Mouse (Mus musculus) spleen, adult 18-20 months (tissue): ENCODE measurements around the gene Stap2.

ENCODE experiments used
- DNase-seq, 2 experiments: peaks; one replicate each; pipeline ENCODE4 v3.0.0; 2022; ENCODE audit warnings: mixed read lengths in 2 of 2

The Stap2 gene

DNA sequence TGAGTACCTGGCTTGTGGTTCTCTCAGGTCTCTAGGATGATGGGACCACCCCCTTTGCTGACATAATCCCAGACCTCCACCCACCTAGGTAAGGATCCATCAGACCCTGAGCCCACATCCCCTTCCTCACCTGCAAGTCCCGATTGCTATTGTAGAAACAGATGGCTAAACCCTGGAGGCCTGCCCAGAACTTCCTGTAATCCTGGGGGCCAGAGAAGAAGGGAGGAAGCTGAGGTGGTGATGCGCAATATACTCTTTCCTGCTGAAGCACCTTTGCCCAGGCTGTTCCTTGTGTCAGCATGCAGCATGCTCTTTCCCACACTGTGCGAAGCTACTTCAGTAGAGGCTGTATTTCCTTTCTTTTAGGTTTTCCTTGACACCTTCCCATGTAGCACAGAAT is 2.4 kb downstream of the Stap2 start:
- DNase-seq, result no peak

- DNase-seq, result no peak
Measured at GRCm38 (mm10) chr17:55999794-56000499, 5.4 kb downstream of the Stap2 start.

DNA sequence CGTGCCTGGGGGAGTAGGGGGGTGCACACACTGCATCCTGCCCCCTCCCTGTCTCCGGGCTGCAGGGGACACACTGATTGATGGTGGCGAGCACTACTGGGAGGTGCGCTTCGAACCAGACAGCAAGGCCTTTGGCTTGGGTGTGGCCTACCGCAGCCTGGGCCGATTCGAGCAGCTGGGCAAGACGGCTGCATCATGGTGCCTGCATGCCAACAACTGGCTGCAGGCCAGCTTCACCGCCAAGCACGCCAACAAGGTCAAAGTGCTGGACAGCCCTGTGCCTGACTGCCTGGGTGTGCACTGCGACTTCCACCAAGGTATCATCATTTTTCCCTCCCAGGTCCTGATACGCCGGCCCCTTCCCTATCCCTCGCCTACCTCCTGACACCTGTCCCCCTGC is 9.4 kb downstream of the Stap2 start:
- no peak for DNase-seq

- no peak for DNase-seq
Measured at GRCm38 (mm10) chr17:55990278-55990898, 15.0 kb downstream of the Stap2 start.

GRCm38 (mm10) chr17:55986030-55986961 is 19.1 kb downstream of the Stap2 start, which contains the start of gene Fsd1:
Fsd1 (plus strand) TSS chr17:55986509.
- no peak for DNase-seq

- no peak for DNase-seq
Measured at GRCm38 (mm10) chr17:55977301-55977700, 28.1 kb downstream of the Stap2 start.

- DNase-seq, result peak; percentile 51 to 72
Measured at GRCm38 (mm10) chr17:55976255-55976862, 29.0 kb downstream of the Stap2 start.

GRCm38 (mm10) chr17:55971453-55971852 is 33.9 kb downstream of the Stap2 start:
- no peak for DNase-seq

DNA sequence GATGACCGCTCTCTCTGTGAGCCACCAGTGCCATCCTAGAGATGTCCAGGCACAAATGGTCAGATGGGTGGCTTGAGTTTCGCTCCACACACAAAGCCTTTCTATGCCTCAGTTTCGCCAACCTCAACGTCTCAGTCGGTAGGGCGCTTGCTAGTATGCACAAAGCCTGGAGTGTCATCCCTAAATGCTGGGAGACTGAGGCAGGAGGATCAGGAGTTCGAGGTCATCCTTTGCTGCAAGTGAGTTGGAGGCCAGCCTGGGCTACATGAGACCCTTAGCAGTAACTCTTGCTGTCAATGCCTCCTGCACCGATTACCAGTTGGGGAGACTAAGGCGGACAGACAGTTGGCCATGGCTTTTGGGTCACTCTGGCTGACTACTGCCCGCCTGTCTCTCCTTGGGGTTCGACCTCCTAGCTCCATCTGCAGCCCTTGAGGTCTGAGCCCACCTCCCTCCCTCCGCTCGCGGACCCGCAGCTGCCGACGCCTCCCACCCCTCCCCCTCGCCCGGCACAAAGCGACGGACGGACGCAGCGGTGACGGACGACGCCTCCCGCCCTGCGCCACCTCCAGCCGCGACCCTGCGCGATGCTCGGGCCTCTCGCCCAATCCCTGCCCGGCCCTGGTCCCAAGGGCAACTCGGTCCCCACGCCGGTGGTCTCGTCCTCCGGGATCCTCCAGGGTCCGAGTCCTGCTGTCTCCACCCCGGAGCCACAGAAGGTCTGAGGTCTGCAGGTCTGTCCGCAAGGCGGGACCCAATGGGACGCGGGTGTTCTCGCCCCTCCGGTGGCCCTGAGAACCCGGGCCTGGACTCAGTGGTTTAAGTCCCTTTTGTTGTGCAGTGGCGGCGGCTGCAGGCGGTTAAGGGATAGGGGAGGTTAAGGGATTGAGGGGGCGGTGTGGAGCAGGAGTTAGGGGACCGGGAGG is 35.2 kb downstream of the Stap2 start, which contains the start of gene Shd:
TSS of gene Shd (plus strand) at position 502 of the 926 bp plus-strand sequence.
- no peak for DNase-seq

- DNase-seq, result no peak
Measured at GRCm38 (mm10) chr17:55969560-55969959, 35.8 kb downstream of the Stap2 start.

GRCm38 (mm10) chr17:55968210-55968609 is 37.2 kb downstream of the Stap2 start:
- DNase-seq, result no peak

DNA sequence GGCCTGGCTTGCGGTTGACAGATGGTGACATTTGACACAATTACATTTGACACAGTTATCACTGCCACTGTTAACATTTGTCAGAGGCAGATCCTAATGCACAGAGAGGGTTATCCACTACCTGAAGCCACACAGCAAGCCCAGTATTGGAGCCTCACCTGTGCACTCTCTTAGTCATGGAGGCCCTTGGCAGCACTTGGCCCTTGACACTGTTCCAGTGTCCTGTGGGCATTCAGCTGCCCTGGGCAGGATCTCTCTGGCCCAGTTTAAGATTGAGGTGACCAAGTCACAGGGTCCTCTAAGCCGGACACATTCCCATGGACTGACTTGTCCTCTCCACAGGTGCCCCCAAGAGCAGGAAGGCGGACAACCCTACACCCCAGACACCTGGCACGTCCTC is 38.2 kb downstream of the Stap2 start:
- no peak for DNase-seq

GRCm38 (mm10) chr17:55964996-55965395 is 40.4 kb downstream of the Stap2 start:
- DNase-seq, result no peak

DNA sequence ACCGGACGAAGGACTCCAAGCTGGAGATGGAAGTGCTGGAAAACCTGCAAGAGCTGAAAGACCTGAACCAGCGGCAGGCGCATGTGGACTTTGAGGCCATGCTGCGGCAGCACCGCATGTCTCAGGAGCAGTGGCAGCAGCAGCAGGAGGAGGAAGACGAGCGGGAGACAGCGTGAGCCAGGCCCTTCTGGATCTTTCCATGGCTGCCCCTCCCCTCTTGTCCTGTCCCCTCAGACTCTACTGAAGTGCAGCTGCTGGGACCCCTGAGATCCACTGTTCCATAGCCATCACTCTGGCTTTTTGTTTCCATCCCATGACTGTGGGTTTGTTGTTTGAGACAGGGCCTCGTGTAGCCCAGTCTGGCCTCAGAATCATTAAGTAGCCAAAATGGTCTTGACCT is 40.9 kb downstream of the Stap2 start:
- DNase-seq, result no peak

GRCm38 (mm10) chr17:55963171-55963570 is 42.2 kb downstream of the Stap2 start:
- no peak for DNase-seq

GRCm38 (mm10) chr17:55961631-55962030 is 43.8 kb downstream of the Stap2 start:
- no peak for DNase-seq

DNA sequence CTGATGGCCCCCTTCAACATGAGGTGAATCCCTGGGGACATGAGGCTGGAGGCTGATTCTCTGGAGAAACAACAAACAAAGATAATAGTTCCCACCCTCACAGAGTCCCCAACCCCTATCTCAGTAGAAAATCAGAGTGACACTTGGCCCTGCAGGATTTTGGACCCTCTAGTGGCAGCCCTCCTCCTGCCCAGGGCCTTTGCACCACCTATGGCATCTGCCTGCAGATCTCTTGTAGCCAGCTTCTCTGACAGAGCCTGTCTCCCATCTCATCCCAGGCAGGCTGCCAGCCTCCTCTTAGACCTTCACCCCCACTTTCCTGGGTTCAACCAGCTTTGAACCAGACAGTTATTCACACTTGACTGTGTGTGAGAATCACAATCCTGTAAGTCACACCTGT is 44.6 kb downstream of the Stap2 start:
- no peak for DNase-seq

DNA sequence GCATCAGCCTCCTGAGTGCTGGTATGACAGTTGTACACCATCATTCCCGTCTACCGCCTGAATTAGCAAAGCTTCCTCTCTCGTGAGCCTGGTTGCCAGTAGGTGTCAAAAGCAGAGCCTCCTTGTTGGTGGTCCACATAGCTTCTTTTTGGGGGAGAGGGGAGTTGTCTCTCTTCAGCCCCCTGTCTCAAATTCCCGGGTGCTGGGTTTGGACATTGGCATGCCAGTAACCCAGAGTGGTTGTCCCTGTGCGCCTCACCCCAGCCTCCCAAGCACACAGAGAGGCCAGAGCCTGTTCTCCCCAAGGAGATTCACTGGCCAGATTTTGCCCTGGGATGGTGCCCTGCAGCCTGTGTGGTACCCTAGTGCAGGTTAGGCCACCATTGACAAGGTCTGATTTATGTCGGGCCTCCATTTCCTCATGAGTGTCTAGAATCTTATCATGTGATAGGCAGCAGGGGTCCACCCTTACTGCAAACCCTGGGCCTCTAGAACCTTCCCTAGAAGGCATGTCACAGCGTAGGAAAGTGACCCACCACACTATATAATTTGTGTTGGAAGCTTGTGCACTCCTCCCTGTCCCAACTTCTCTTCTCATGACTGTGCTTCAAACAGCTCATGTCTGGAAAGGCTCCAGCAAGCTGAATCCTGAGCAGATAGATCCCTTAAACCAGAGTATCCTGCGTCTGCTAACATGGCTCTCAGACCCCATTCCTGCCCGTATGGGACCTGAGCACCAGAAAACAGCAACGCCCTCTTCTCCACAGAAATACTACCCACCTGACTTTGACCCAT is 45.2 kb downstream of the Stap2 start:
- DNase-seq, result no peak

- DNase-seq, result peak; percentile 81 to 88
Measured at GRCm38 (mm10) chr17:55958918-55959728, 46.3 kb downstream of the Stap2 start, which contains the start of gene Yju2. Yju2 (plus strand) TSS chr17:55959099.

DNA sequence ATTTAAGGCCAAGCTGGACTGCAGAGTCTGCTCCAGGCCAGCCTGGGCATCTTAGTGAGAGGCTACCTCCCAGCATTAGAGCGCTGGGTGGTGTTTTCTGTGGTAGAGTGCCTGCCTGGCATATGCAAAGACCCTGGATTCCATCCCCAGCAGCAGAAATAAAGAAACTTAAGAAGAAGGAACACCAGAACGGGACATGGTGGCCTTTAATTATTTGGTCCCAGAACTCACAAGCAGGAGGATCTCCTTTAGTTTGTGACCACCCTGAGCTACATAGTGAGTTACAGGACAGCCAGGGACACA is 46.8 kb downstream of the Stap2 start:
- no peak for DNase-seq
